Mouse (Mus musculus): ENCODE measurements around the gene Rps6ka5. TPM values are rescaled to one million over a fixed set of nuclear protein-coding genes. Genes with fewer than 3 reads are reported as not detected.

Gene Rps6ka5
- polyA plus RNA-seq, 1 experiment from 2014 or later, result 7.2 TPM

DNA sequence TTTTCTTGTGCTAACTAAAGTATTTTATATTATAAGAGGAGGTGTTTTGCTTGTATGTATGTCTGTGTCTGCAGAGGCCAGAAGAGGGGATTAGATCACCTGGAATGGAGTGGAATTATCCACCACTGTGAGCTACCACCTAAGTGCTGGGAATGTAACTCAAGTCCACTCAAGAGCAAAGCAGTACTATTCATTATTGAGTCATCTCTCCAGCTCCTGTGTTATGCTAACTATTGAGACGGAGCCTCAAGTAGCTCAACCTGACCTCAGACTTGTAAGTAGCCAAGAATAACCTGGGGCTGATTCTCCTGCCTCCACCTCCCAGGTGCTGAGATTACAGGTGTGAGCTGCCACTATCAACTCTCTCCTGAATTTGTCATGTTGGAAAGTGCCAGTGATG lies 174.8 kb downstream of the Rps6ka5 start:
- H3K36me3 ChIP-seq (replicated peaks), result 0 out of 2 replicates have a peak, but pooled peaks cover 2% of the 10 kb centered on the region
- H3K4me2 ChIP-seq, result no peak overlapping the region
- no peaks in the 10 kb centered on the region for H3K9me3 ChIP-seq
- H3K4me3 ChIP-seq, result no peak overlapping the region
- ATAC-seq (replicated peaks), result no peak
- no peak overlapping the region for H3K27ac ChIP-seq
- H3K9ac ChIP-seq, result no peak overlapping the region
- no peaks in the 10 kb centered on the region for H3K27me3 ChIP-seq (replicated peaks)
- WGBS, result 86% methylated on average over 1 of the region's 1 CpGs
- H3K4me1 ChIP-seq, result no peaks in the 10 kb centered on the region

GRCm38 (mm10) chr12:100544194-100544567 lies 182.6 kb downstream of the Rps6ka5 start:
- H3K36me3 ChIP-seq (replicated peaks), result no peaks in the 10 kb centered on the region
- no peak overlapping the region for H3K9ac ChIP-seq
- no peaks in the 10 kb centered on the region for H3K4me1 ChIP-seq
- no peak overlapping the region for H3K4me2 ChIP-seq
- no peak overlapping the region for H3K4me3 ChIP-seq
- 91% methylated on average over 4 of the region's 4 CpGs for WGBS
- no peak overlapping the region for H3K27ac ChIP-seq
- H3K9me3 ChIP-seq, result no peaks in the 10 kb centered on the region
- H3K27me3 ChIP-seq (replicated peaks), result no peaks in the 10 kb centered on the region
- ATAC-seq (replicated peaks), result no peak

DNA sequence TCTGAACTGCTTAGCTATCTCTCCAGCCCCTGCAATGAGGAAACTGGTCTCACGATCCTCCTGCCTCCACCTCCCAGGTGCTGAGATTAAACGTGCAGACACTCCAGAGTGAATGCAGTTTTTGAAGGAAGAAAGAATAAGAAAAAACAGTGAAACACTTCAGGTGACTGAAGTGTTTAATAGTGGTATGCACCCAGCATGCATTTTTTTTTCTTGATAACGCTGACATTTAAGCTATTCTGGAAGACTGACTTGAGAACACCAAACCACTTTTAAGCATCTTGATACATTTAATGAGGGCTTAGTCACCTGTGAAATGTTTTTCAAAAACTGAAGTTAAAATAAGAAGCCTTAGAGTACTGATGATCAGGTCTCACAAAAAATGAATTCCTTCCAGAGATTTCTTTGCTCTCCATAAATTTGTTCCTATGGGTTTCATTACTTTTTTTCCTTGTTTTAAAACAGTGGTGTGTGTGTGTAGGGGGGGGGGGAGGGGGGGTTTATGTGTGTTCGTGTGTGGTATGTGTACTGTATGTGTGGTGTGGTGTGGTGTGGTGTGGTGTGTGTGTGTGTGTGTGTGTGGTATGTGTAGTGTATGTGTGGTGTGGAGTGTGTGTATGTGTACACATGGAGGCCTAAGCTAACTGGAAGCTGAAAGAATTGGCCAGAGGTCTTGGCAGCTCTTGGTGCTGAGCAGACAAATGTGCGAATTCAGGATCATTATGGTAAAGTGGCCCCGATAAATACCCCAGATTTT lies 183.2 kb downstream of the Rps6ka5 start:
- H3K4me3 ChIP-seq, result no peak overlapping the region
- H3K27me3 ChIP-seq (replicated peaks), result no peaks in the 10 kb centered on the region
- no peaks in the 10 kb centered on the region for H3K36me3 ChIP-seq (replicated peaks)
- 83% methylated on average over 6 of the region's 6 CpGs for WGBS
- ATAC-seq (replicated peaks), result no peak
- no peak overlapping the region for H3K4me2 ChIP-seq
- no peak overlapping the region for H3K9ac ChIP-seq
- H3K27ac ChIP-seq, result no peak overlapping the region
- no peaks in the 10 kb centered on the region for H3K4me1 ChIP-seq
- no peaks in the 10 kb centered on the region for H3K9me3 ChIP-seq

- ATAC-seq (replicated peaks), result no peak
- Histone ChIP-seq H3K9ac (no peak overlapping the region), H3K36me3 (replicated peaks) (no peaks in the 10 kb centered on the region), H3K27me3 (replicated peaks) (no peaks in the 10 kb centered on the region), H3K27ac (no peak overlapping the region), H3K4me3 (no peak overlapping the region), H3K4me2 (no peak overlapping the region), H3K9me3 (no peaks in the 10 kb centered on the region), H3K4me1 (no peaks in the 10 kb centered on the region)
- WGBS, result 90% methylated on average over 6 of the region's 6 CpGs
These were observed 184.3 kb downstream of the Rps6ka5 start for GRCm38 (mm10) chr12:100542494-100542893.

DNA sequence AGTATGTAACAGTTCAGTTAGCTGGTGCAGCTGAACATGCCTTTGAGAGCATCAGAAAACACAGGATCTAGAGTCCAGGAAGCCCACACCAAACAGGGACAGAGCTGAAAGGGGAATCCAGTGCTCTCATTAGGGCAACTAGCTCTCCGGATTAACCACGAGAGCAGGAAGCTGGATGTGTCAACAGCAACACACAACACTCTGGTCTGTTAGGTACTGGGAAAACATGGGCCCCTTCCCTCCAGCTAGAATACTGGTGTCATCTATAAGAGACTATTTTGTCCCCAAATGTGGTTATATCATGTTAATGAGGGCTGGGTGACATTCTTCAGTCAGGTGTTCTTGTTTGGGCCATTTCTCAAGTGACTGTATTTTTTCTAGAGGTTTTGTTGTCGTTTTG lies 184.7 kb downstream of the Rps6ka5 start:
- no peak overlapping the region for H3K27ac ChIP-seq
- H3K4me1 ChIP-seq, result no peaks in the 10 kb centered on the region
- H3K9ac ChIP-seq, result no peak overlapping the region
- H3K36me3 ChIP-seq (replicated peaks), result no peaks in the 10 kb centered on the region
- no peaks in the 10 kb centered on the region for H3K9me3 ChIP-seq
- H3K27me3 ChIP-seq (replicated peaks), result no peaks in the 10 kb centered on the region
- 52% methylated on average over 3 of the region's 3 CpGs for WGBS
- no peak overlapping the region for H3K4me3 ChIP-seq
- no peak overlapping the region for H3K4me2 ChIP-seq
- no peak for ATAC-seq (replicated peaks)

DNA sequence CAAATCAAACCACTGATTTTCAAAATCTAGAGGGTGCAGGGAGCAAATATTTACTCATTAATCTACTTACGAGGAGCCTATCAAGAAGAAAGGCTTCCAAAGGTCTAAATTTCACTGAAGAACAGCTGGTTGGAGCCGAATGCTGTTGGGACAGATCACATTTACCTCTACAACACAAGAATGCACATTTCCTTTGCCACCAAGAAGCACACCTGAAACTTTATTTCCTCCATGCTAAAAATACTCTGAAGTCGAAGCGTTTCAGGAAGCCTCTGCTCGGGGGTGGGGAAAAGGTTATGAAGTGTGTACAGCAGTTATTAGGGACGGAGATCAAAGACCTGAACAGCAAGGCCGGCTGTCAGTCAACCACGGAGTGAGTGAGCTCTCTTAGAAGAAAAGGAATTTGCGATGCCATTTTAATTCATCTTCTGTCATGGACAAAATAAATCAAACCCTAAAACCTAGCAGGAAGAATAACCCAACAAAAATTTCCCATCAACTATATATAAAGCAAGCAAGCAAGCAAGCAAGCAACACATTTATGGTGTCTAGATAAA lies 187.5 kb downstream of the Rps6ka5 start:
- 0 out of 2 replicates have a peak, but pooled peaks cover 3% of the 10 kb centered on the region for H3K4me1 ChIP-seq
- WGBS, result 58% methylated on average over 9 of the region's 9 CpGs
- no peak for ATAC-seq (replicated peaks)
- H3K36me3 ChIP-seq (replicated peaks), result no peaks in the 10 kb centered on the region
- H3K27me3 ChIP-seq (replicated peaks), result no peaks in the 10 kb centered on the region
- H3K4me3 ChIP-seq, result no peak overlapping the region
- no peak overlapping the region for H3K9ac ChIP-seq
- no peak overlapping the region for H3K4me2 ChIP-seq
- no peaks in the 10 kb centered on the region for H3K9me3 ChIP-seq
- H3K27ac ChIP-seq, result no peak overlapping the region; the same call in 1 of the 2 replicates

- Histone ChIP-seq H3K4me3 (no peak overlapping the region), H3K9ac (no peak overlapping the region), H3K36me3 (replicated peaks) (no peaks in the 10 kb centered on the region), H3K9me3 (no peaks in the 10 kb centered on the region), H3K4me2 (no peak overlapping the region), H3K27ac (no peak overlapping the region), H3K27me3 (replicated peaks) (no peaks in the 10 kb centered on the region), H3K4me1 (0 out of 2 replicates have a peak, but pooled peaks cover 3% of the 10 kb centered on the region)
- WGBS, result 75% methylated on average over 7 of the region's 7 CpGs
- ATAC-seq (replicated peaks), result no peak
These were observed 188.2 kb downstream of the Rps6ka5 start for GRCm38 (mm10) chr12:100538445-100539157.

- no peaks in the 10 kb centered on the region for H3K9me3 ChIP-seq
- H3K27ac ChIP-seq, result no peak overlapping the region
- no peak overlapping the region for H3K4me2 ChIP-seq
- ATAC-seq (replicated peaks), result no peak
- no peak overlapping the region for H3K9ac ChIP-seq
- WGBS, result 88% methylated on average over 11 of the region's 11 CpGs
- H3K27me3 ChIP-seq (replicated peaks), result no peaks in the 10 kb centered on the region
- no peaks in the 10 kb centered on the region for H3K36me3 ChIP-seq (replicated peaks)
- 0 out of 2 replicates have a peak, but pooled peaks cover 3% of the 10 kb centered on the region for H3K4me1 ChIP-seq
- no peak overlapping the region for H3K4me3 ChIP-seq
These were observed 189.7 kb downstream of the Rps6ka5 start for GRCm38 (mm10) chr12:100537091-100537490.

DNA sequence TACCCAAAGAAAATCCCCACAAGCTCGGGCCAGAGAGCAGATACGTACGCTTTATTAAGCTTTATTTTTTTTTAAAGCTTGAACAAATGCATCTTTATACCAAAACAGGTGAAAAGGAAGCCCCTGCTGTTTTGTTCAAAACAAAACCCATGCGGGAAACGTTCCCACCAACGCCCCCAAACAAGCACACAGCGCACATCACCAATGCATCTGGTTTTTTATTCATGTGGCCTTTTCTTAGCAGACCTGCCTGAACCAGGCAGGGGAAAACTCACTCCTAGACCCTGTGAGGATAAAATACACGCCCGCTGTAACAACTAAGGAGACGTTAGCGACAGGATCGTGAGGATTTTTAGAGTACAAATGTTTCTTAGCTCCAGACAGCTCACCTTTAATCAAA lies 191.8 kb downstream of the Rps6ka5 start:
- ATAC-seq (replicated peaks), result no peak
- Histone ChIP-seq H3K4me3 (no peak overlapping the region), H3K4me1 (0 out of 2 replicates have a peak, but pooled peaks cover 3% of the 10 kb centered on the region), H3K36me3 (replicated peaks) (no peaks in the 10 kb centered on the region), H3K27ac (no peak overlapping the region), H3K9me3 (no peaks in the 10 kb centered on the region), H3K4me2 (no peak overlapping the region), H3K27me3 (replicated peaks) (no peaks in the 10 kb centered on the region), H3K9ac (no peak overlapping the region)
- WGBS, result 58% methylated on average over 12 of the region's 12 CpGs

DNA sequence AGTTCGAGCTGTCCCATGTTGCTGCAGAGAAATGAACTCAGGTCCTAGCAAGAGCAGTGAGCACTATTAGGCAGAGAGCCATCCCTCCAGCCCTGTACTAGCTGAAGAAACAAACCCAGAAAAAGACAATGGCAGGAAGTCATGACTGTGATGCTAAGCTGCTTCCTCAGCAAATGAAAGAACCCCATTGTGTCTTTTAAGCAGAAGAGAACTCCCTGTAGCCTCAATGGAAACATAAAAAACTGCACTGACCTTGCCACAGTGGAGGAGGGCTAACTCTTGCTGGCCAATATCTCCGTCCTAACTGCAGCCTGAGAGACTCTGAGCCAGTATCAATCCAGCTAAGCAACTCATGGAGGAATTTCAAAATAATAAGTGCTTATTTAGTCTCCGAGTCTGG lies 192.8 kb downstream of the Rps6ka5 start:
- H3K27me3 ChIP-seq (replicated peaks), result no peaks in the 10 kb centered on the region
- no peak for ATAC-seq (replicated peaks)
- no peaks in the 10 kb centered on the region for H3K9me3 ChIP-seq
- WGBS, result 42% methylated on average over 3 of the region's 3 CpGs
- no peak overlapping the region for H3K4me3 ChIP-seq
- no peak overlapping the region for H3K4me2 ChIP-seq
- no peak overlapping the region for H3K9ac ChIP-seq
- no peaks in the 10 kb centered on the region for H3K36me3 ChIP-seq (replicated peaks)
- H3K27ac ChIP-seq, result no peak overlapping the region
- H3K4me1 ChIP-seq, result 0 out of 2 replicates have a peak, but pooled peaks cover 3% of the 10 kb centered on the region

- no peaks in the 10 kb centered on the region for H3K9me3 ChIP-seq
- H3K4me2 ChIP-seq, result no peak overlapping the region
- H3K9ac ChIP-seq, result no peak overlapping the region
- H3K4me3 ChIP-seq, result no peak overlapping the region
- H3K4me1 ChIP-seq, result 0 out of 2 replicates have a peak, but pooled peaks cover 4% of the 10 kb centered on the region
- H3K27ac ChIP-seq, result no peak overlapping the region
- H3K36me3 ChIP-seq (replicated peaks), result no peaks in the 10 kb centered on the region
- no peaks in the 10 kb centered on the region for H3K27me3 ChIP-seq (replicated peaks)
- ATAC-seq (replicated peaks), result no peak
- 81% methylated on average over 4 of the region's 4 CpGs for WGBS
These were observed 193.6 kb downstream of the Rps6ka5 start for GRCm38 (mm10) chr12:100533209-100533608.

GRCm38 (mm10) chr12:100531740-100532139 lies 195.0 kb downstream of the Rps6ka5 start:
- no peaks in the 10 kb centered on the region for H3K27me3 ChIP-seq (replicated peaks)
- peaks cover 16% of the 10 kb centered on the region for H3K4me1 ChIP-seq
- no peak overlapping the region for H3K4me2 ChIP-seq
- no peaks in the 10 kb centered on the region for H3K36me3 ChIP-seq (replicated peaks)
- no peak for ATAC-seq (replicated peaks)
- no peak overlapping the region for H3K4me3 ChIP-seq
- H3K9ac ChIP-seq, result no peak overlapping the region
- H3K27ac ChIP-seq, result no peak overlapping the region
- no peaks in the 10 kb centered on the region for H3K9me3 ChIP-seq
- 77% methylated on average over 1 of the region's 1 CpGs for WGBS

All from midbrain, embryonic 15.5 days (tissue).